8 mouse cellular contexts compared by ENCODE assay signal in genomic region chr5:123144746-123145590, GRCm38 (mm10). TPM values are rescaled to one million over a fixed set of nuclear protein-coding genes. Genes with fewer than 3 reads are reported as not detected.
DNase-seq lines count a peak whose midpoint lies in the region; ATAC-seq lines count a peak whose summit lies in the region.

No protein-coding gene starts in this region.

- peak; percentile 60 for DNase-seq in cerebellum, adult 9-10 months
- DNase-seq in cerebellum, adult 18-20 months, result no peak
- peak; percentile 77 for DNase-seq in CD4-positive helper T cell, adult 2 months (ENCODE audit: low read depth, low spot score)
- DNase-seq in liver, embryonic 13.5 days, result no peak
- no peak for DNase-seq in ovary, postnatal 36 days (ENCODE audit: low spot score)
- DNase-seq in cerebellum, postnatal 14 days, result no peak

- H3K9ac ChIP-seq in forebrain, embryonic 16.5 days (replicated peaks; ENCODE audit: low read depth, low read length), result peak overlapping the region; percentile 39
- H3K9ac ChIP-seq in liver, embryonic 13.5 days, result peak overlapping the region; percentile 100
- no peak overlapping the region for H3K9ac ChIP-seq in stomach, embryonic 14.5 days (replicated peaks; ENCODE audit: low read depth, low read length)

- no peak for ATAC-seq in forebrain, embryonic 16.5 days
- ATAC-seq in liver, embryonic 13.5 days (ENCODE audit: low read depth), result no peak
- ATAC-seq in stomach, embryonic 14.5 days (ENCODE audit: insufficient number of reproducible peaks, insufficient read depth, low FRiP score, low read depth), result no peak

- peak overlapping the region; percentile 77 for H3K4me2 ChIP-seq in forebrain, embryonic 16.5 days (ENCODE audit: low read length)
- peak overlapping the region; percentile 100 for H3K4me2 ChIP-seq in liver, embryonic 13.5 days
- peak overlapping the region; percentile 100 for H3K4me2 ChIP-seq in stomach, embryonic 14.5 days (replicated peaks; ENCODE audit: low read depth, low read length)

- no peaks in the 10 kb centered on the region for H3K9me3 ChIP-seq in forebrain, embryonic 16.5 days (ENCODE audit: control insufficient read depth, low read length)
- no peaks in the 10 kb centered on the region for H3K9me3 ChIP-seq in liver, embryonic 13.5 days (replicated peaks)
- H3K9me3 ChIP-seq in stomach, embryonic 14.5 days (ENCODE audit: control insufficient read depth, low read depth, low read length), result no peaks in the 10 kb centered on the region

- H3K4me1 ChIP-seq in forebrain, embryonic 16.5 days (replicated peaks; ENCODE audit: control insufficient read depth, insufficient read depth, low read length), result peaks cover 49% of the 10 kb centered on the region
- H3K4me1 ChIP-seq in liver, embryonic 13.5 days (replicated peaks), result peaks cover 72% of the 10 kb centered on the region
- peaks cover 37% of the 10 kb centered on the region for H3K4me1 ChIP-seq in stomach, embryonic 14.5 days (ENCODE audit: control insufficient read depth, insufficient read depth, low read length)

- peaks cover 5% of the 10 kb centered on the region for H3K36me3 ChIP-seq in forebrain, embryonic 16.5 days (ENCODE audit: control insufficient read depth, insufficient read depth)
- H3K36me3 ChIP-seq in liver, embryonic 13.5 days, result peaks cover 53% of the 10 kb centered on the region
- H3K36me3 ChIP-seq in stomach, embryonic 14.5 days (ENCODE audit: control insufficient read depth, insufficient read depth, low read length), result peaks cover 41% of the 10 kb centered on the region

- peak overlapping the region; percentile 84 for H3K4me3 ChIP-seq in forebrain, embryonic 16.5 days (replicated peaks; ENCODE audit: low read length)
- peak overlapping the region; percentile 96 for H3K4me3 ChIP-seq in liver, embryonic 13.5 days (replicated peaks)
- peak overlapping the region; percentile 84 for H3K4me3 ChIP-seq in stomach, embryonic 14.5 days (ENCODE audit: low read depth, low read length)

- H3K27me3 ChIP-seq in forebrain, embryonic 16.5 days (replicated peaks; ENCODE audit: control insufficient read depth, insufficient read depth, low read length), result no peaks in the 10 kb centered on the region
- no peaks in the 10 kb centered on the region for H3K27me3 ChIP-seq in liver, embryonic 13.5 days
- H3K27me3 ChIP-seq in stomach, embryonic 14.5 days (ENCODE audit: control insufficient read depth, insufficient read depth, low read length), result no peaks in the 10 kb centered on the region

- WGBS in forebrain, embryonic 16.5 days, result 36% methylated on average over 20 of the region's 20 CpGs
- 38% methylated on average over 20 of the region's 20 CpGs for WGBS in liver, embryonic 13.5 days (ENCODE audit: insufficient replicate concordance)
- 28% methylated on average over 20 of the region's 20 CpGs for WGBS in stomach, embryonic 14.5 days

- H3K27ac ChIP-seq in forebrain, embryonic 16.5 days (ENCODE audit: low read length), result no peak overlapping the region
- H3K27ac ChIP-seq in liver, embryonic 13.5 days, result peak overlapping the region; percentile 99
- peak overlapping the region; percentile 21; the same call in 1 of the 2 replicates for H3K27ac ChIP-seq in stomach, embryonic 14.5 days (ENCODE audit: low read length)

RNA-seq across cellular contexts. Expression of gene Setd1b, which starts 3.0 kb away (rescaled TPM):
- 12.5 TPM in 2 replicates for polyA plus RNA-seq in forebrain, embryonic 16.5 days (2015; fragmentation: Nextera tagmentation; extraction: Ambion mirVana)
- polyA plus RNA-seq in liver, embryonic 13.5 days (2015; fragmentation: Nextera tagmentation; extraction: Ambion mirVana), result 3.4 and 3.8 TPM in 2 replicates
- 12.9 and 14.3 TPM in 2 replicates for polyA plus RNA-seq in stomach, embryonic 14.5 days (2014; fragmentation: Nextera tagmentation; extraction: Ambion mirVana)

RNA-seq across cellular contexts. Expression of gene Rhof, which starts 12.5 kb away (rescaled TPM):
- polyA plus RNA-seq in forebrain, embryonic 16.5 days (2015; fragmentation: Nextera tagmentation; extraction: Ambion mirVana), result 15.8 and 18.7 TPM in 2 replicates
- 2.5 and 3.4 TPM in 2 replicates for polyA plus RNA-seq in liver, embryonic 13.5 days (2015; fragmentation: Nextera tagmentation; extraction: Ambion mirVana)
- 2.0 and 2.3 TPM in 2 replicates for polyA plus RNA-seq in stomach, embryonic 14.5 days (2014; fragmentation: Nextera tagmentation; extraction: Ambion mirVana)

RNA-seq across cellular contexts. Expression of gene Psmd9, which starts 24.2 kb away (rescaled TPM):
- polyA plus RNA-seq in forebrain, embryonic 16.5 days (2015; fragmentation: Nextera tagmentation; extraction: Ambion mirVana), result 83.1 and 86.0 TPM in 2 replicates
- 76.0 and 76.3 TPM in 2 replicates for polyA plus RNA-seq in liver, embryonic 13.5 days (2015; fragmentation: Nextera tagmentation; extraction: Ambion mirVana)
- 72.8 and 82.3 TPM in 2 replicates for polyA plus RNA-seq in stomach, embryonic 14.5 days (2014; fragmentation: Nextera tagmentation; extraction: Ambion mirVana)

RNA-seq across cellular contexts. Expression of gene Hpd, which starts 37.6 kb away (rescaled TPM):
- polyA plus RNA-seq in forebrain, embryonic 16.5 days (2015; fragmentation: Nextera tagmentation; extraction: Ambion mirVana), result not detected in 2 replicates
- polyA plus RNA-seq in liver, embryonic 13.5 days (2015; fragmentation: Nextera tagmentation; extraction: Ambion mirVana), result 12.4 and 15.2 TPM in 2 replicates
- polyA plus RNA-seq in stomach, embryonic 14.5 days (2014; fragmentation: Nextera tagmentation; extraction: Ambion mirVana), result 0.36 TPM in 1 of 2 replicates, not detected in the other

Comparison
In these comparisons a context has a peak if more than half of its experiments do, and no peak if none do; other contexts are left out.
1. DNase-seq: peak in cerebellum, adult 9-10 months (single experiment) and CD4-positive helper T cell, adult 2 months (single experiment); none in cerebellum, adult 18-20 months (0 of 2), liver, embryonic 13.5 days (single experiment), ovary, postnatal 36 days (single experiment) and cerebellum, postnatal 14 days (0 of 2).
2. Peak in every context shown above with its lines, with median percentiles within 50 percentile points of each other: H3K4me2 ChIP-seq and H3K4me3 ChIP-seq.